Mouse (Mus musculus) G1E (cell line): ENCODE results near the gene Arrdc2. TPM values are rescaled to one million over a fixed set of nuclear protein-coding genes. Genes with fewer than 3 reads are reported as not detected.

Experiments
- ATAC-seq: 2 replicates; pipeline ENCODE4 v1.8.0; 2016; ENCODE audit warnings: mild to moderate bottlenecking; ENCODE audit not compliant: insufficient number of reproducible peaks, poor library complexity, low FRiP score, severe bottlenecking; ENCODE audit errors: extremely low read depth
- DNase-seq: peaks from one replicate; pipeline ENCODE4 v3.0.0; 2012; ENCODE audit warnings: low spot score
- H3K27me3 ChIP-seq: 2 replicates; pipeline ENCODE4 v1.6.1; 2012; ENCODE audit warnings: mild to moderate bottlenecking, low read length, inconsistent platforms; ENCODE audit not compliant: insufficient read depth
- H3K36me3 ChIP-seq: replicated peaks from 2 replicates; pipeline ENCODE3; 2012; ENCODE audit warnings: mild to moderate bottlenecking, inconsistent platforms
- H3K4me1 ChIP-seq: 2 replicates; pipeline ENCODE4 v1.6.1; 2012; ENCODE audit warnings: low read depth, low read length, inconsistent platforms, mixed read lengths; ENCODE audit not compliant: insufficient read depth
- H3K4me3 ChIP-seq: 2 replicates; pipeline ENCODE4 v1.5.1; 2012; ENCODE audit warnings: low read depth, mild to moderate bottlenecking, inconsistent platforms, low read length, moderate library complexity, mixed read lengths
- H3K9me3 ChIP-seq: replicated peaks from 2 replicates; pipeline ENCODE4 v1.6.1; 2012; ENCODE audit warnings: inconsistent platforms
- CTCF ChIP-seq: IDR thresholded peaks from 2 replicates; pipeline ENCODE4 v1.5.1; 2012; ENCODE audit warnings: low read depth, low read length, inconsistent platforms, mixed read lengths
- GATA1 ChIP-seq: IDR thresholded peaks from 2 replicates; pipeline ENCODE4 v1.6.1; 2012; ENCODE audit warnings: borderline replicate concordance, low read length, inconsistent platforms, mixed read lengths
- GATA2 ChIP-seq: IDR thresholded peaks from 2 replicates; pipeline ENCODE4 v1.6.1; 2012; ENCODE audit warnings: low read depth, low read length, inconsistent platforms, borderline replicate concordance
- POLR2AphosphoS5 ChIP-seq: IDR thresholded peaks from 2 replicates; pipeline ENCODE4 v1.6.1; 2012; ENCODE audit warnings: low read depth, low read length, inconsistent platforms; ENCODE audit not compliant: insufficient replicate concordance
- TAL1 ChIP-seq: conservative IDR thresholded peaks from 2 replicates; pipeline ENCODE4 v1.6.1; 2012; ENCODE audit warnings: low read depth, low read length, inconsistent platforms, mixed read lengths
- polyA plus RNA-seq: library from polyadenylated mRNA; stranded (reverse); fragments of >175 nt; gene quantifications from 2 replicates; pipeline ENCODE4 v1.2.3, GENCODE M21; 2012
- total RNA-seq, 2 experiments: library from RNA; stranded (forward) in 1 of 2; stranded (reverse) in 1 of 2; fragments of 200-1000 nt in 1 of 2; fragments of >200 nt in 1 of 2; fragmentation: Nextera tagmentation in 1 of 2; gene quantifications; 2 replicates each; pipeline ENCODE4 v1.2.3; 2014 to 2017

Gene Arrdc2
- total and polyA plus RNA-seq, 3 experiments, result 12.3 to 78.9 (median 19.6) TPM

GRCm38 (mm10) chr8:70843214-70843773, 3.8 kb upstream of the Arrdc2 start:
- peaks cover 66% of the 10 kb centered on the region for H3K4me1 ChIP-seq
- ATAC-seq (no peak), DNase-seq (no peak)
- no peaks in the 10 kb centered on the region for H3K36me3 ChIP-seq
- TF ChIP-seq CTCF (no peak), TAL1 (peak; percentile 27; the same call in 1 of the 2 replicates), GATA1 (no peak)
- no peak overlapping the region for H3K4me3 ChIP-seq
- H3K9me3 ChIP-seq, result no peaks in the 10 kb centered on the region
- peaks cover 26% of the 10 kb centered on the region for H3K27me3 ChIP-seq

GRCm38 (mm10) chr8:70842484-70842883, 3.0 kb upstream of the Arrdc2 start:
- H3K4me3 ChIP-seq, result peak overlapping the region; percentile 33; the same call in 1 of the 2 replicates
- TF ChIP-seq TAL1 (no peak), GATA1 (no peak), GATA2 (no peak), POLR2AphosphoS5 (no peak), CTCF (no peak)

DNA sequence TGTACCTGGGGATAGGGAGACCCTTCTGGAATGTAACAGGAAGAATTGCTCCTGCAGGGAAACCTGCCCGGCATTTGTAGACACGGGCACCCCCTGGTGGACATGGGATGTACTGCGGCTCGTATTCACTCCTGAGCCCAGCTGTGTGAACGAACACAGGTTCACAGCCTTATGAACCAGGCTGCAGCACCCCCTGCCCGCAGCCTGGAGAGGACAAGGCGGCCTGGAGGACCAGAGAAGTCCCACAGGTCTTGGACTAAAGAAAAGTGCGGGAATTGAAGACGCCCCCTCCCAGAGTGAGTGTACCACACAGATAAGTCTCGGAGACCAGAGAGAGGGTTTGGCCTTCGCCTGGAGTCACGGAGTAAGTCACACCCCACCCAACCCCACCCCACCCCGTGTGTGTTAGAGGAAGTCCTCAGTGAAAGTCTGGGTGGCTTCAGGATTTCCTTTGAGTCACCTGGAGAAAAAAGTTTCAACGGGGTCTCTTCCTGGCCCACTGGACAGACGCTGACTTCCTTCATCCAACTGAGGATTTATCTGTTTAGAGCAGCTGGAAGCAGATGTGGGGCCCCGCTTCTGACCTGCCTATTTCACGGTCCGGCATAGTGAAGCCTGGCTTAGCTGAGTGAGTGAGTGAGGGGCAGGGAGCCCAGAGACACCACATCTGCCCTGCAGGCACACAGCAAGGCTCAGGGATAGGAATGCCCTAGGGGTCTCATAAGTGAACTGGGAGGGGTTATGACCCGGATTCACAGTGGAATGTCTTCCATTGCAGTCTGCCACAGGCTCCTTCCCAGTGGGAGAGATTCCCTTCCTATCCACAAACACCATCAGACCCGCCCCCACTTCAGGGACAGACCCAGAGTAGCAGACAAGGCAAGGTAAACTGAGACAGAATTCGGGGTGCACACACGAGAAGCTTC, 1.9 kb upstream of the Arrdc2 start:
- H3K27me3 ChIP-seq, result peaks cover 9% of the 10 kb centered on the region
- H3K4me1 ChIP-seq, result peaks cover 70% of the 10 kb centered on the region
- H3K36me3 ChIP-seq, result peaks cover 13% of the 10 kb centered on the region
- no peak for ATAC-seq
- TF ChIP-seq CTCF, result peak; percentile 95
- TF ChIP-seq GATA2, result no peak
- H3K9me3 ChIP-seq, result no peaks in the 10 kb centered on the region
- H3K4me3 ChIP-seq, result peak overlapping the region; percentile 30; the same call in 1 of the 2 replicates
- DNase-seq, result peak; percentile 69

More at GRCm38 (mm10) chr8:70842484-70842883, 3.0 kb upstream of the Arrdc2 start:
- no peaks in the 10 kb centered on the region for H3K9me3 ChIP-seq
- no peak for ATAC-seq
- H3K36me3 ChIP-seq, result peaks cover 2% of the 10 kb centered on the region
- no peak for DNase-seq
- H3K4me1 ChIP-seq, result peaks cover 67% of the 10 kb centered on the region
- peaks cover 18% of the 10 kb centered on the region for H3K27me3 ChIP-seq

DNA sequence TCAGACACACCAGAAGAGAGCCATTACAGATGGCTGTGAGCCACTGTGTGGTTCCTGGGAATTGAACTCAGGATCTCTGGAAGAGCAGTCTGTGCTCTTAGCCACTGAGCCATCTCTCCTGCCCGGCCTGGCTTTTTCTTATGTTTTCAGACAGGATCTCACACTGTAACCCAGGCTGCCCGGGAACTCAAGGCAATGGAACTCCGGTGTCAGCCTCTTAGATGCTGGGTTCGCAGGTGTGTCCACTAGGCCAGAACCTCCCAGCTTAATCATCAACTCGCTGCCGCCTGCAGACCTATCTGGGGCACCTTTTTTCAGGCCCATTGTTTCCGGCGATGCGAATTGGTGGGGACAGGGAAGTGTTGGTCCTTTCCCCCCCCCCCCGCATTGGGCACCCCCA, 1.1 kb upstream of the Arrdc2 start:
- Histone ChIP-seq H3K9me3 (no peaks in the 10 kb centered on the region), H3K4me1 (peaks cover 76% of the 10 kb centered on the region), H3K36me3 (peaks cover 21% of the 10 kb centered on the region), H3K27me3 (peaks cover 4% of the 10 kb centered on the region; the same call in 1 of the 2 replicates), H3K4me3 (peak overlapping the region; percentile 30; the same call in 1 of the 2 replicates)
- TF ChIP-seq CTCF, result no peak
- TF ChIP-seq GATA1, result no peak
- no peak for TF ChIP-seq POLR2AphosphoS5
- TF ChIP-seq TAL1, result no peak
- no peak for TF ChIP-seq GATA2
- DNase-seq (no peak), ATAC-seq (no peak)

GRCm38 (mm10) chr8:70838654-70839407, 689 bp downstream of the Arrdc2 start:
- Histone ChIP-seq H3K4me3 (peak overlapping the region; percentile 88), H3K9me3 (no peaks in the 10 kb centered on the region), H3K27me3 (no peaks in the 10 kb centered on the region), H3K4me1 (peaks cover 73% of the 10 kb centered on the region), H3K36me3 (peaks cover 37% of the 10 kb centered on the region)
- no peak for ATAC-seq
- TF ChIP-seq CTCF (no peak), GATA1 (no peak), POLR2AphosphoS5 (no peak; the same call in 1 of the 2 replicates), TAL1 (no peak), GATA2 (no peak)
- no peak for DNase-seq

DNA sequence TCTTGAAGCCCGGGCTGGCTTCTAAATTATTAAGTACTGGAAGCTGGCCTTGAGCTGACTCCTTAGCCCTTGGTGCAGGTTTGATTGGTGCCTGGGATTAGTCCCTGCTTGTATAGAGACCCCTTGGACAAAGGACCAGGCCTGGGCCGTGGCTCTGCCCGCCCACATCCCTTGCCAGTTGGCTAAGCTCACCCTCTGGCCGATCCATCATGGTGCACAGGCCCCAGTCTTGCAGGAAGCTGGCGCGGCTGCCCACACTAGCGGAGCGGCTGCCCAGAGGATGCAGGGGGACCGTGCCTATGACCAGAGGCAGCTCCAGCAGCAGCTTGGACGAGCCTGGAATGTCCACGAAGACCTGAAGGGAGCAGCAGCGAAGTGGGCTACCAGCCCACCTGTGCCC, 2.9 kb downstream of the Arrdc2 start:
- Histone ChIP-seq H3K9me3 (no peaks in the 10 kb centered on the region), H3K4me1 (peaks cover 58% of the 10 kb centered on the region), H3K27me3 (peaks cover under 1% of the 10 kb centered on the region; the same call in 1 of the 2 replicates), H3K36me3 (peaks cover 44% of the 10 kb centered on the region), H3K4me3 (peak overlapping the region; percentile 13; the same call in 1 of the 2 replicates)
- no peak for DNase-seq
- ATAC-seq, result no peak
- TF ChIP-seq GATA1, result no peak
- no peak for TF ChIP-seq TAL1
- no peak for TF ChIP-seq CTCF
- TF ChIP-seq GATA2, result no peak
- no peak for TF ChIP-seq POLR2AphosphoS5
